Mouse (Mus musculus) liver, adult (tissue): ENCODE data around the gene Fam13c.

ENCODE experiments used
- GATA4 ChIP-seq: IDR thresholded peaks from 2 replicates; pipeline ENCODE4 v1.6.1; 2014; ENCODE audit warnings: mild to moderate bottlenecking, low read length; ENCODE audit not compliant: insufficient replicate concordance

Gene Fam13c

DNA sequence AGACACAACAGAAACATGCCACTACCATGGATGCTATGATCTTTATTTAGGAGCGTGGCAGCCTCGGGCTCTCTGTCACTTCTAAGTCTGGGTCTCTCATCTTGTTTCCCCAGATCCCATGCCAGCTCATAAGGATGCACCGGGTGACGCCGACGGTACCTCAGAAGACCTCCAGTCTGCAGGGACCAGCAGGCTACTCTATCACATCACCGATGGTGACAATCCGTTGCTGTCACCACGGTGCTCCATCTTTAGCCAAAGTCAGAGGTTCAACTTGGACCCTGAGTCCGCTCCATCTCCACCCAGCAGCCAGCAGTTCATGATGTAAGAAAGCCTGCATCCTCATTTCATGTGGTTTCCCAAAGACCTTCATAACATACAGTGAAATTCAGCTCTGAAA is 94.3 kb downstream of the Fam13c start:
- no peak for TF ChIP-seq GATA4

DNA sequence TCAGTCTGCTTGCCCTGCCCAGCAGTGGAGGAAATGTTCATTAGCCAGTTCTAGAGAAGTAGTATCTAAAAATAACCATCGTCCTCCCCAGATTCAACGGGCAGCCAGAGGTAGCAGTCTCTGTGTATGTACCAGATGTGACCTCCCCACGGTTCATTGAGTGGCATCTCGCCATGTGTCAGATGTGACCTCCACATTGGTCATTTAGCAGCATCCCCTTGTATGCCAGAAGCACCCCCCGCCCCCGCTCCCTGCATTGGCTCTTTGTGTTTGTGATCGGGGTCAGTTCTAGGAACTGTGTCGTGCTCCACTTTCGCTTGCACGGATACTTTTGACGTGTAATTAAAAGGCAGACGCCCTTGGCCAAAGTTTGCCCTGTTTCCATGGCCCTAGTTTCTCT is 95.1 kb downstream of the Fam13c start:
- TF ChIP-seq GATA4, result no peak

- TF ChIP-seq GATA4, result no peak
Measured at GRCm38 (mm10) chr10:70537694-70538093, 97.4 kb downstream of the Fam13c start.

GRCm38 (mm10) chr10:70539251-70539650 is 99.0 kb downstream of the Fam13c start:
- TF ChIP-seq GATA4, result no peak

DNA sequence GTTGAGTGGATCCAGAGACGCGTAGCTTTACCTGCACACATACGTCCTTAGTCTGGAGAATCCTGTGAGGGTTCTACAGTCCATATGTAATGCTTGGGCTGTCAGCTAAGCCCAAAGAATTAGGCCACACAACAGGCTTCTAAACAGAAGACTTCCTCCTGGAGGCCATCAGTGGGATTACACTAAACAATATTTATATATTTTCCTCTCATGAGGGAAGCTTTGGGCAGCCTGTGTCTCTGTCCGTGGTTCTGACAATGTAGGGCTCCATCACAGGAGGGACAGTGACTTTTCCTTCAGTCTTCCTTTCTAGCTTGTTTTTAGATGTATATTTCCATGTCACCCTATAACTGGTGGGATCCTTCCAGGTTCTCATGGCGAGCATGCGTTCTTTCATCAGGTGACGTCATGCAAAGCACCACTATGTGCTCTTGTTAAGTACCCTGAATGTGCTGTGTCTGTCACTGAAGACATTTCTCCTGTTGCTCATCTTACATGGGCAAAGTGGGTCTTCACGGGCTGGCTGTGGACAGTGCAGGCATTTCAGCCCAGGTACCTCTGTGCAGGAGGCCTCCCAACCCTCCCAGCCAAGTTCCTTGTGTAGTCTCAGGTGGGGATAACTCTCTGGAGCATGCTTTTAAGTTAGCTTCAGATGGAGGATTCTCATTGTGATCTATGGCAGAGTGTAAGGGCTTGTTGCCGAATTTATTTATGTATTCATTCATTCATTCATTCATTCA is 100.3 kb downstream of the Fam13c start:
- TF ChIP-seq GATA4, result no peak

- TF ChIP-seq GATA4, result no peak
Measured at GRCm38 (mm10) chr10:70542857-70543256, 102.6 kb downstream of the Fam13c start.

GRCm38 (mm10) chr10:70552531-70552930 is 112.2 kb downstream of the Fam13c start:
- no peak for TF ChIP-seq GATA4

GRCm38 (mm10) chr10:70563636-70564035 is 123.4 kb downstream of the Fam13c start:
- no peak for TF ChIP-seq GATA4

GRCm38 (mm10) chr10:70581556-70582211 is 141.4 kb downstream of the Fam13c start:
- TF ChIP-seq GATA4, result no peak

DNA sequence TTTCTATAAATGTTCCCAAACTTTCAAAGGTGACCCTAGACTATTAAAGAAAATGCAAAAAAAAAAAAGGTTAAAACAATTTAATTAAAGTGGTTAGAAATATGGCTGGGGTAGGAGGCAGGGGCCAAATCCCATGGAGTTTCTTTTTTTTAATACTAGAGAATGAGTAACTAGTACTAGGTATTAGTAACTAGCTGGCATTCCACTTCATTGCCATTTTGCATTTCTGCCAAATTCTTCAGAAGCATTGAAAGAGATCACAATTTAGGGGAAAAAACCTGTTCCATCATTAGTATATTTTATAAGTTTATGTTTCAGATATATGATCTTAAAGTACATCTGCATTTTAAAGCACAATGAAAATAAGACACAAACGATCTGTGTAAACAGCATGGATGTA is 143.9 kb downstream of the Fam13c start:
- TF ChIP-seq GATA4, result no peak

DNA sequence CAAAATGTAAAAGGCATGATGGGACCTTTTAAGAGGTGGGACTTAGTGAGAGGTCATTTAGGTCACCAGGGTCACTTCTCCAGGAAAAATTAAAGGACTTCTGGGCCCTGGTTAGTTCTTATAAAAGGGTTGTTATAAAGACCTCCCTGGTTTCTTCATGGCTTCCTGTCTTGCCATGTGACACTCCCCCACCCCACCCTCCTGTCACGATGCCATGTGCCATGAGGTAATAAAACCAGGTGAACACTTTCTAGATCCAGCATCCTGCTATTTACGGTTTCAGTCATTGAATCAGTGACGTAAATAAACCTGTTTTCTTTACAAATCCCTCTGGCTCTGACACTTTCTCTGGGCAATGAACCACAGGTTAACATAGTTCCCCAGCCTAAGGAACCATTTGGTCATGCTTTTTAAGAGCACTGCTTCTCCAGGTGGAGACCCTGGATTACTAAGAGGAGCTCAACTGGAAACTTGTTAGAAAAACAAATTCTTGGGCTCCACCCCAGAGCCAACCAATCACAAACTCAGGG is 146.7 kb downstream of the Fam13c start:
- TF ChIP-seq GATA4, result no peak

- TF ChIP-seq GATA4, result no peak
Measured at GRCm38 (mm10) chr10:70594007-70594406, 153.7 kb downstream of the Fam13c start.

DNA sequence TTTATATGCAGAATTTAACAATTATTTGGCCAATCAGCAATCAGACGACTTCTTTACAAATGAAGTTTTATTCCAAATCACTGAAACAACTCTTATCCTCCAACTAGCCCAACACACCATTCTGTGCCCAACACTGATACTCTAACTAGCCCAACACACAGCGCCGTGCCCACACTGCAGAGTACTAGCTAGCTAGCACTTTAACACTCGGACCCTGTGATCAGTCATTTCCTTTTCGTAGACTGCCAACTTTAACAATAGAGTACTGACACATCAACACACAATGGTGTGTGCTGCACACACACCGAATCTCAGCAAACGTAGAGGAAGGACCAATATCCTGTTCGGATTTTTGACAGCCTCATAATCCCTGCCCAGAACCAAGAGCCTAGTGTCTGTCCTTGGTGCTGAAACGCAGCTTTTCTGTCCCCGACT is 157.8 kb downstream of the Fam13c start:
- TF ChIP-seq GATA4, result no peak

DNA sequence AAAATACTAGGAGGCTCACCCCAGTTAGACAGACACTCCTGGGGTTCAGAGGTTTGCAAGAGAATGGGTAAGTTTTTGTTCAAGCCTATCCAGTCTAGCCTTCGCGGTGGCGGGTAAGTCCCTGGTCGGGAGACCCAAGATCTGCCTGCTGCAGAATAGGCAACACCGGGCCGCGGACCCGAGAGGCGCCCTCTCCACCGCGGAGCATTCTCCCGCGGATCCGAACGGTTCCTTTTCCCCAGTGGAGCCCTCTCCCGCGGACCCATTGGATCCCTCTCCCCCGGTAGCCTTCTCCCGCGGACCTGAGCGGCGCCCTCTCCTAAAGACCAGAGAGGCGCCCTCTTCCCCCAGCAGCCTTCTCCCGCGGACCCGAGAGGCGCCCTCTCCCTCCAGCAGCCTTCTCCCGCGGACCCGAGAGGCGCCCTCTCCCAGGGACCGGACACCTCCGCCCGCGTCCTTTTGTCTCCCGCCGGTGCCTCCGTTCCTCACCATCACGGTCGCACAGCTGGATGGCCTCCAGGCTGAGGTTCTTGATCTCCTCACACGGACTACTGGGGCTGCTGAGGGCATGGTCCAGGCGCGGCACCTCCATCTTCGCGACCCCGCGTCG is 158.3 kb downstream of the Fam13c start:
- TF ChIP-seq GATA4, result no peak

GRCm38 (mm10) chr10:70599126-70599924 is 159.0 kb downstream of the Fam13c start:
- TF ChIP-seq GATA4, result no peak
